Mouse (Mus musculus): ENCODE results near the gene Tnfsf8. TPM values are rescaled to one million over a fixed set of nuclear protein-coding genes. Genes with fewer than 3 reads are reported as not detected.

Tnfsf8 gene
- 0.06 and 0.20 TPM in 2 replicates for polyA plus RNA-seq (2015; fragmentation: Nextera tagmentation; extraction: Ambion mirVana)

GRCm38 (mm10) chr4:63860688-63861540 is at the start of gene Tnfsf8:
Tnfsf8 (minus strand) TSS chr4:63861347.
- H3K27me3 ChIP-seq, result no peaks in the 10 kb centered on the region
- no peak within 1 kb of the TSS for H3K9ac ChIP-seq
- H3K4me2 ChIP-seq, result 0 out of 2 replicates have a peak within 1 kb of the TSS, but pooled peaks have one; percentile 8
- no peak within 1 kb of the TSS for H3K4me3 ChIP-seq
- H3K4me1 ChIP-seq (replicated peaks), result peaks cover 4% of the 10 kb centered on the region; the same call in 1 of the 2 replicates
- H3K36me3 ChIP-seq, result no peaks in the 10 kb centered on the region
- no peak for ATAC-seq (replicated peaks; ENCODE audit: insufficient number of reproducible peaks, insufficient read depth, low FRiP score, low read depth)
- WGBS, result 67% methylated on average over 19 of the region's 19 CpGs
- H3K9me3 ChIP-seq (replicated peaks), result no peaks in the 10 kb centered on the region
- no peak within 1 kb of the TSS for H3K27ac ChIP-seq

GRCm38 (mm10) chr4:63908511-63908910 is 47.4 kb upstream of the Tnfsf8 start:
- no peak for ATAC-seq (replicated peaks; ENCODE audit: insufficient number of reproducible peaks, insufficient read depth, low FRiP score, low read depth)
- Histone ChIP-seq H3K4me1 (replicated peaks) (no peaks in the 10 kb centered on the region), H3K27ac (no peak overlapping the region), H3K4me2 (no peak overlapping the region), H3K9ac (no peak overlapping the region), H3K9me3 (replicated peaks) (no peaks in the 10 kb centered on the region), H3K27me3 (no peaks in the 10 kb centered on the region), H3K36me3 (no peaks in the 10 kb centered on the region), H3K4me3 (no peak overlapping the region)
- WGBS, result 87% methylated on average over 1 of the region's 1 CpGs

GRCm38 (mm10) chr4:63907473-63907872 is 46.3 kb upstream of the Tnfsf8 start:
- no peak overlapping the region for H3K4me2 ChIP-seq
- no peak overlapping the region for H3K27ac ChIP-seq
- no peaks in the 10 kb centered on the region for H3K4me1 ChIP-seq (replicated peaks)
- no peak overlapping the region for H3K4me3 ChIP-seq
- no peaks in the 10 kb centered on the region for H3K36me3 ChIP-seq
- no peaks in the 10 kb centered on the region for H3K9me3 ChIP-seq (replicated peaks)
- no peak overlapping the region for H3K9ac ChIP-seq
- H3K27me3 ChIP-seq, result no peaks in the 10 kb centered on the region
- ATAC-seq (replicated peaks; ENCODE audit: insufficient number of reproducible peaks, insufficient read depth, low FRiP score, low read depth), result no peak

- H3K4me2 ChIP-seq, result no peak overlapping the region
- 48% methylated on average over 3 of the region's 3 CpGs for WGBS
- H3K9me3 ChIP-seq (replicated peaks), result no peaks in the 10 kb centered on the region
- 0 out of 2 replicates have a peak, but pooled peaks cover 4% of the 10 kb centered on the region for H3K27me3 ChIP-seq
- no peak for ATAC-seq (replicated peaks; ENCODE audit: insufficient number of reproducible peaks, insufficient read depth, low FRiP score, low read depth)
- no peak overlapping the region for H3K4me3 ChIP-seq
- H3K36me3 ChIP-seq, result no peaks in the 10 kb centered on the region
- H3K9ac ChIP-seq, result no peak overlapping the region
- H3K27ac ChIP-seq, result no peak overlapping the region
- no peaks in the 10 kb centered on the region for H3K4me1 ChIP-seq (replicated peaks)
Measured at GRCm38 (mm10) chr4:63906050-63906449, 44.9 kb upstream of the Tnfsf8 start.

DNA sequence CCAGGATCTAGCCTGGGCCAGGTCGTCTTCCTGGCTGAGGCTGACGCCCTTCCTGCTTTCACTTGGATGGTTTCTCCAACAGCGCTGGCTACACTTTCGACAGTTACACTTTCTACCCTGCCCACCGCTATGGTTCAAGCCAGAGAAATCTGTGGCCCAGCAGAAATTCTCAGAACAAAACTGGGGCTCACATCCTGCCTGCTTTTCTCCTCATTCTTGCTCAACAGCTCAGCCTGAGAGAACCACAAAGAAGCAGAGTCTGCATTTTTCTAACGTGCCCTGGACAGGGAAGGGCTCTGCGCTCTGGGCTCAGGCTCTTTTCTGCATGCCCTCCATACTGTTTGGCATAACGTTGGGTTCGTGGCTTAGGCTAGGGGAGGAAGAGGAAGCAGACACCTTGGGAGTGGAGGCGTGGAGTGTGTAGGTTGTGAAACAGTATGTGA is 38.0 kb upstream of the Tnfsf8 start:
- Histone ChIP-seq H3K36me3 (no peaks in the 10 kb centered on the region), H3K27me3 (peaks cover 20% of the 10 kb centered on the region), H3K4me2 (no peak overlapping the region), H3K9me3 (replicated peaks) (no peaks in the 10 kb centered on the region), H3K9ac (no peak overlapping the region), H3K27ac (no peak overlapping the region), H3K4me1 (replicated peaks) (no peaks in the 10 kb centered on the region), H3K4me3 (no peak overlapping the region)
- WGBS, result 77% methylated on average over 10 of the region's 10 CpGs
- no peak for ATAC-seq (replicated peaks; ENCODE audit: insufficient number of reproducible peaks, insufficient read depth, low FRiP score, low read depth)

- no peak for ATAC-seq (replicated peaks; ENCODE audit: insufficient number of reproducible peaks, insufficient read depth, low FRiP score, low read depth)
- Histone ChIP-seq H3K27me3 (peaks cover 20% of the 10 kb centered on the region), H3K4me3 (no peak overlapping the region), H3K4me2 (no peak overlapping the region), H3K36me3 (no peaks in the 10 kb centered on the region), H3K27ac (no peak overlapping the region), H3K4me1 (replicated peaks) (no peaks in the 10 kb centered on the region), H3K9ac (no peak overlapping the region), H3K9me3 (replicated peaks) (0 out of 2 replicates have a peak, but pooled peaks cover 3% of the 10 kb centered on the region)
Measured at GRCm38 (mm10) chr4:63897152-63897551, 36.0 kb upstream of the Tnfsf8 start.

DNA sequence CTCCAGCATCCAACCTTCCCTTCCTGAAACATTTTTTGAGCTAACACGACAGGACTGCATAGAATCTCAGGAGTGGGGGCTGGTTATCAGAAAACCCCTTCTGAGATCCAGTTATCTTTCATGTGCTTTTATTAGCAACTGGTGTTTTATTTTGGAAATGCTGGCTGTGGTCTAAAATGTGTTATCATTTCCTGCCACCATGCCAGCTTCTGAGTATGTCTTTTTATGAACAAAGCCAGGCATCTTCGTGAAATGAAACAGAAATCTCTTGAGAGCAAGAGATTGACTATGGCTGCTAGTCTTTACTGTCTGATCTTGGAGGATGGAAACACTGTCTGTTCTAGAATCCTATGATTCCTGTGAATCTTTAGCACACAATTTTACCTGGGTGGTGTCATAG is 25.0 kb upstream of the Tnfsf8 start:
- H3K9me3 ChIP-seq (replicated peaks), result no peaks in the 10 kb centered on the region
- no peaks in the 10 kb centered on the region for H3K36me3 ChIP-seq
- no peak overlapping the region for H3K4me2 ChIP-seq
- no peak overlapping the region for H3K27ac ChIP-seq
- H3K4me1 ChIP-seq (replicated peaks), result no peaks in the 10 kb centered on the region
- ATAC-seq (replicated peaks; ENCODE audit: insufficient number of reproducible peaks, insufficient read depth, low FRiP score, low read depth), result no peak
- H3K4me3 ChIP-seq, result no peak overlapping the region
- no peak overlapping the region for H3K9ac ChIP-seq
- H3K27me3 ChIP-seq, result peaks cover 18% of the 10 kb centered on the region
- 13% methylated on average over 2 of the region's 2 CpGs for WGBS

DNA sequence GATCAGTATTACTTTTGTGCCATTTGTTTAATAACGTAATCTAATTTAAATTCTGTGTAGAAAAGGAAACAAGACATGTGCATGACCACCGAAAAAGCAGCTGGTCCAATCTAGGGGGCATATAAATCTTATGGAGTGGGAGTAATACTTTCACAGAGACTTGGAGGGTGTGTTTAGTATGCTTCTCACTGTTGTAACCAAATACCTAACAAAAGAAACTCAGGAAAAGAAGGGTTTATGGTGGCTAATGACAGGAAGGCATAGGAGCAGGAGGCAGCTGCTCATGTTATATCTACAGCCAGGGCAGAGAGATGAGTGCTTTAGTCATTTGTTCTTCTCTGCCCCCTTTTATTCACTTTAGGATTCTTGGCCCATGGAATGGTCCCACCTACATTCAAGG is 15.6 kb upstream of the Tnfsf8 start:
- no peak for ATAC-seq (replicated peaks; ENCODE audit: insufficient number of reproducible peaks, insufficient read depth, low FRiP score, low read depth)
- Histone ChIP-seq H3K36me3 (no peaks in the 10 kb centered on the region), H3K27ac (no peak overlapping the region), H3K4me1 (replicated peaks) (no peaks in the 10 kb centered on the region), H3K9ac (no peak overlapping the region), H3K27me3 (no peaks in the 10 kb centered on the region), H3K9me3 (replicated peaks) (no peaks in the 10 kb centered on the region), H3K4me3 (no peak overlapping the region), H3K4me2 (no peak overlapping the region)
- 74% methylated on average over 2 of the region's 2 CpGs for WGBS

GRCm38 (mm10) chr4:63875480-63875879 is 14.3 kb upstream of the Tnfsf8 start:
- Histone ChIP-seq H3K4me2 (no peak overlapping the region), H3K9me3 (replicated peaks) (no peaks in the 10 kb centered on the region), H3K36me3 (no peaks in the 10 kb centered on the region), H3K27me3 (no peaks in the 10 kb centered on the region), H3K9ac (no peak overlapping the region), H3K27ac (no peak overlapping the region), H3K4me1 (replicated peaks) (no peaks in the 10 kb centered on the region), H3K4me3 (no peak overlapping the region)
- WGBS, result 74% methylated on average over 3 of the region's 3 CpGs
- ATAC-seq (replicated peaks; ENCODE audit: insufficient number of reproducible peaks, insufficient read depth, low FRiP score, low read depth), result no peak

DNA sequence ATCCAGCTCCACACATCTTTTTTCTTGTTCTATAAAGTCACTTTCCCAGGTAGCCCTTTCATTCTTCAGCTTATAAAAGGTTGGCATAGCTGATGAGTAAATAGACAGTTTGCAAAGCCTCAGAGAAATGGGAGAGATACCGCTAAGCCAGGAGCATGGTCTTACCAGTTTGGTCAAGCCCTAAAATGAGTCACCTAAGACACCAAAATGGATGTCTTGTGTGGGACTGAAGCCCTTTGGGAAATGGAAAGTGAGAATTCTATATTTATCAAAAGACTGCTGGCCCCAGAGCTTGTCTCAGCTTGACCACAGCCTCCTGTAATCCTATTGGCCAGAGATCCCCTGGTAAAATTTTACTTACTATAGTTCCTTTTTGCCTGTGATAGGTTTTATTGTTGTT is 9.5 kb upstream of the Tnfsf8 start:
- no peak overlapping the region for H3K27ac ChIP-seq
- 86% methylated on average over 1 of the region's 1 CpGs for WGBS
- H3K9ac ChIP-seq, result no peak overlapping the region
- H3K4me2 ChIP-seq, result no peak overlapping the region
- no peak for ATAC-seq (replicated peaks; ENCODE audit: insufficient number of reproducible peaks, insufficient read depth, low FRiP score, low read depth)
- no peaks in the 10 kb centered on the region for H3K9me3 ChIP-seq (replicated peaks)
- H3K36me3 ChIP-seq, result no peaks in the 10 kb centered on the region
- H3K4me1 ChIP-seq (replicated peaks), result no peaks in the 10 kb centered on the region
- no peak overlapping the region for H3K4me3 ChIP-seq
- no peaks in the 10 kb centered on the region for H3K27me3 ChIP-seq

GRCm38 (mm10) chr4:63868770-63869169 is 7.6 kb upstream of the Tnfsf8 start:
- no peak overlapping the region for H3K9ac ChIP-seq
- no peaks in the 10 kb centered on the region for H3K4me1 ChIP-seq (replicated peaks)
- ATAC-seq (replicated peaks; ENCODE audit: insufficient number of reproducible peaks, insufficient read depth, low FRiP score, low read depth), result no peak
- H3K27me3 ChIP-seq, result no peaks in the 10 kb centered on the region
- H3K36me3 ChIP-seq, result no peaks in the 10 kb centered on the region
- H3K4me3 ChIP-seq, result no peak overlapping the region
- H3K9me3 ChIP-seq (replicated peaks), result no peaks in the 10 kb centered on the region
- no peak overlapping the region for H3K4me2 ChIP-seq
- no peak overlapping the region for H3K27ac ChIP-seq
- WGBS, result 39% methylated on average over 2 of the region's 2 CpGs

DNA sequence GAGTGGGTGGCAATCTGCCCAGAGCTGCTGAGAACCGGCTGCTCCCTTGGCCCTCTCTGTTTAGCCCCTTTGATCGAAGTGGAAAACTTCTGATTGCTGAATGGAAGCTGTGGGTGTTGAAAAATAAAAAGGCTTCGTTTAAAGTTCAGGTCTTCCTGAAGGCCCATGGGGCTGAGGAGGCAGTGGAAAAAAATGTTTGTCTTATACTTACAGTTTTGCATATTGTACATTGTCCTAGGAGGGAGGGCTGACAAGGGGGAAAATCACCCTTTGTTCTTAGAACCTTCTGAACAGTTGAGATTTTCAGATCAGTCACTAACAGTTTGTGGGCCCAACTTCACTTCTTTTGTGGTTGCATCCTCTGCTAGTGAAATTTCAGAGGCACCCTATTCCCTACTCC is 1.8 kb upstream of the Tnfsf8 start:
- Histone ChIP-seq H3K4me2 (no peak overlapping the region), H3K36me3 (no peaks in the 10 kb centered on the region), H3K4me3 (no peak overlapping the region), H3K9ac (no peak overlapping the region), H3K27ac (no peak overlapping the region), H3K9me3 (replicated peaks) (no peaks in the 10 kb centered on the region), H3K4me1 (replicated peaks) (peaks cover 4% of the 10 kb centered on the region; the same call in 1 of the 2 replicates), H3K27me3 (no peaks in the 10 kb centered on the region)
- 55% methylated on average over 3 of the region's 3 CpGs for WGBS
- no peak for ATAC-seq (replicated peaks; ENCODE audit: insufficient number of reproducible peaks, insufficient read depth, low FRiP score, low read depth)

All from heart, embryonic 15.5 days (tissue).